Mouse (Mus musculus): ENCODE measurements around the gene Cd300lg.

The Cd300lg gene

GRCm38 (mm10) chr11:102102485-102103258 is 61.4 kb downstream of the Cd300lg start:
- peak; percentile 24 to 61 for DNase-seq

Measured in kidney, adult 8-10 months (tissue).